Mouse (Mus musculus) thymus, postnatal 25 days (tissue): ENCODE results near the gene Slc9a4.
A peak's percentile ranks its signal among the peaks of the same experiment; 100 is the strongest.
"Not testable (repeated sequence)": the region's sequence is repeated elsewhere in the genome, so short reads cannot be mapped to it uniquely, and the experiment has no call there.

Experiments used
- DNase-seq: peaks from one replicate; pipeline ENCODE4 v3.0.0; 2022

Slc9a4 gene

DNA sequence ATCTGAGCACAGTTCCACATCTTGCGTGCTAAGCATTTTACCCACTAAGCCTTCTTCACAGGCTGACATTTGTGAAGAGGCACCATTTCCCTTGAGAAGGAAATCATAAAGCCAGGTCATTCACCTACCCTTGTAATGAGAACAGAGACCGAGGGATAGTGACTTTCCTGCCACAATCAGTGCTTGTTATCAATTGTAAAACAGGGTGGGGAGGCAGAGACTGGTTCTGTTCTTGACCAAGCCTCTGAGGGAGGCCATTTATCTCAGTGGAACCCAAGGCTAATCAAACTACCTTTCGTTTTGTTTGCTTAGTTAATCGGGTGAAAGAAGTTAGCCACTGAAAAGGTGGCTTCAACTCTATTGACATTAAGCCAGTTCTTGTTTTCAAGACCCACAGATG is 77.2 kb downstream of the Slc9a4 start:
- no peak for DNase-seq

DNA sequence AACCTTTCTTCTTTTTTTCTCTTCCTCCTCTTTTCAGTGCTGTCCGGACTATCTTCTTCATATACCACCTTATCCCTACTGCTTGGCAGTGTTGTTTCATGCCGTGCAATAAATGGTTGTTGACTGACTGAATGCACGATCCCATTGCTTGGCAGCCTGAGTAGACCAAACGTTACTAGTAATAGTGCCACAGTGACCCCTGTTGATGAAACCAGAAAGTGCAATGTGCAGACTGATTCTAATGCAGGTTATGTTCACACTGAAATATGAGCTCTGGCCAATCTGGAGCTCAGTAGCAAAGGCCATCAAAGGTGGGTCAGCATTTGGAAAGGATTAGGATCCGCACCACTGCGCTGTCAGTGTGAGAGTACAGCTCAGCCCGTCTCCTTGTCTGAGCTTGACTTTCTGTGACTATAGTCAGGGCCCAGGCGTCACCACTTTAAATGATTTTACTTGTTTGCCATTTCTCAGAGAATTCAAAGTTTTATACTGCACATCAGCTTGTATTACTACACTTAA is 78.2 kb downstream of the Slc9a4 start:
- peak; percentile 57 for DNase-seq

DNA sequence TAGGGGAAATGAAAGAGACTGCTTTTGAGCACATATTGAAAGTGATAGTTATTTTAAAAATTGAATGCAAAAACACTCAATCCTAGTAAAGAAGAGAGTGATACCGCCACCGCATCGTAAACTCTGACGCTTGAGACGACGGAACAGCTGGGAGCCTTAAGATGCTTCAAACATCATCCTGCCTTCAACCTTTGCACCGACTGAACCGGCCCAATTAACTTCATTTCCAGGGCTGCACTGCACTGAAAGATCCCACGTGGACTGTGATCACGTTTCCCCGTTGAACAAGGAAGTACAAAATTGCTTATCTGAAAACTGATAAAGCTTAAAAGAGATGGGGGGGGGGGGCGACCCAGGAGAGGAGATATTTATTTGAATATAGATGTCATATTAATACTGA is 79.1 kb downstream of the Slc9a4 start:
- DNase-seq: no peak

- no peak for DNase-seq
Observed at GRCm38 (mm10) chr1:40659496-40659895, 79.6 kb downstream of the Slc9a4 start.

GRCm38 (mm10) chr1:40660838-40661237 is 81.0 kb downstream of the Slc9a4 start:
- DNase-seq: no peak

GRCm38 (mm10) chr1:40665401-40666370 is 85.8 kb downstream of the Slc9a4 start:
- no peak for DNase-seq

GRCm38 (mm10) chr1:40667442-40667841 is 87.6 kb downstream of the Slc9a4 start:
- not testable (repeated sequence) for DNase-seq

- DNase-seq: no peak
Observed at GRCm38 (mm10) chr1:40670025-40670424, 90.1 kb downstream of the Slc9a4 start.

DNA sequence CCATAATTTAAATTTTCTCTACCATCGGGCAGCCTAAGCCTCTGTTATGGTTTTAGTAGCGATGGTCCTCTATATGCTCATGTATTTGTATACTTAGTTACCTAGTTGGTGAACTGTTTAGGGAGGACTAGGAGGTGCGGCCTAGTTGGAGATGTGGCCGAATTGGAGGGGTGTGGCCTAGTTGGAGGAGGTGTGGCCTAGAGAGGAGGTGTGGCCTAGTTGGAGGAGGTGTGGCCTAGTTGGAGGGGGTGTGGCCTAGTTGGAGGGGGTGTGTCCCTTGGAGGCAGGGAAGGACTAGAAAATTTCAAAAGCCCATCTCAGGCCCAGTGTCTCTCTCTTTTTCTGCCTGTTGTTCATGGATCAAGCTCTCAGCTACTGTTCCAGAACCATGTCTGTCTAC is 91.6 kb downstream of the Slc9a4 start:
- DNase-seq: no peak

DNA sequence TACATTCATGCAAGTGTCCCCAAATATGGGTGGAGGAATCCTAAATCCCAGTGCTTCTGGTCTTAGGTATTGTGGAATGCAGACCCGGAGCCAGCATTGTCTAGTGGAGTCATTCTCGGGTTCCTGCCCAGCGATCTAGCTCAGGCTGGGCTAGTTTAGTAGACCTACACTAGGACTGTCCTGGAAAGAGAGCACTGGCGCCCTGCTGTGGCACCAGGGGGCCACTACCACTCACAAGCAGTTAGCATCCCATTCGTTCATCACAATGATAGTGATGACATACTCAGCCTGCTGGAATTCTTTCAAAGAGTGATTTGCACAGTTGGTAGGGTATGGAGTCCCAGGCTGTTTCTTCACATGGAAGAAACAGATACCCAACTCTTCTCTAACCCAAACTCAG is 97.4 kb downstream of the Slc9a4 start:
- no peak for DNase-seq
